Mouse (Mus musculus) E14TG2a.4 (cell line): Measurements from ENCODE around the gene Tecpr2.

Experiments used
- H3K27me3 ChIP-seq: 2 replicates; pipeline ENCODE4 v1.6.1; 2014; ENCODE audit warnings: low read length, control low read depth; ENCODE audit not compliant: insufficient read depth
- H3K36me3 ChIP-seq: 2 replicates; pipeline ENCODE4 v1.6.1; 2014; ENCODE audit warnings: low read length, control low read depth; ENCODE audit not compliant: insufficient read depth
- H3K4me1 ChIP-seq: replicated peaks from 2 replicates; pipeline ENCODE4 v1.6.1; 2014; ENCODE audit warnings: low read depth, low read length, control low read depth
- H3K4me3 ChIP-seq: replicated peaks from 2 replicates; pipeline ENCODE4 v1.5.1; 2014; ENCODE audit warnings: mild to moderate bottlenecking, low read length
- H3K9me3 ChIP-seq: 2 replicates; pipeline ENCODE4 v1.6.1; 2014; ENCODE audit warnings: low read length, control low read depth
- CTCF ChIP-seq: conservative IDR thresholded peaks from 2 replicates; pipeline ENCODE4 v1.5.1; 2014; ENCODE audit warnings: low read length
- NANOG ChIP-seq: IDR thresholded peaks from 2 replicates; pipeline ENCODE4 v1.6.1; 2014; ENCODE audit warnings: borderline replicate concordance, low read length, mixed read lengths
- POU5F1 ChIP-seq: IDR thresholded peaks from 2 replicates; pipeline ENCODE4 v1.6.1; 2014; ENCODE audit warnings: low read length, borderline replicate concordance

Gene Tecpr2

GRCm38 (mm10) chr12:111005803-111006202 is 116.7 kb downstream of the Tecpr2 start:
- Histone ChIP-seq H3K4me1 (peaks cover 65% of the 10 kb centered on the region), H3K36me3 (no peaks in the 10 kb centered on the region), H3K27me3 (0 out of 2 replicates have a peak, but pooled peaks cover 4% of the 10 kb centered on the region), H3K4me3 (no peak overlapping the region), H3K9me3 (no peaks in the 10 kb centered on the region)
- TF ChIP-seq NANOG (no peak), POU5F1 (no peak), CTCF (no peak)

- H3K9me3 ChIP-seq = no peaks in the 10 kb centered on the region
- no peak overlapping the region for H3K4me3 ChIP-seq
- H3K27me3 ChIP-seq = 0 out of 2 replicates have a peak, but pooled peaks cover 4% of the 10 kb centered on the region
- TF ChIP-seq NANOG (no peak), POU5F1 (no peak), CTCF (no peak)
- H3K36me3 ChIP-seq = no peaks in the 10 kb centered on the region
- H3K4me1 ChIP-seq = peaks cover 61% of the 10 kb centered on the region
These were observed 117.3 kb downstream of the Tecpr2 start for GRCm38 (mm10) chr12:111006339-111006738.

- peaks cover 58% of the 10 kb centered on the region for H3K4me1 ChIP-seq
- no peaks in the 10 kb centered on the region for H3K9me3 ChIP-seq
- 0 out of 2 replicates have a peak, but pooled peaks cover 4% of the 10 kb centered on the region for H3K27me3 ChIP-seq
- H3K36me3 ChIP-seq = no peaks in the 10 kb centered on the region
- TF ChIP-seq CTCF (no peak), POU5F1 (no peak), NANOG (no peak)
- H3K4me3 ChIP-seq = peak overlapping the region; percentile 57; the same call in 1 of the 2 replicates
These were observed 118.4 kb downstream of the Tecpr2 start for GRCm38 (mm10) chr12:111007134-111008103.

GRCm38 (mm10) chr12:111008500-111009490 is 119.7 kb downstream of the Tecpr2 start:
- peak overlapping the region; percentile 57 for H3K4me3 ChIP-seq
- no peaks in the 10 kb centered on the region for H3K9me3 ChIP-seq
- H3K4me1 ChIP-seq = peaks cover 56% of the 10 kb centered on the region
- H3K36me3 ChIP-seq = no peaks in the 10 kb centered on the region
- H3K27me3 ChIP-seq = 0 out of 2 replicates have a peak, but pooled peaks cover 4% of the 10 kb centered on the region
- TF ChIP-seq CTCF (no peak), NANOG (no peak), POU5F1 (no peak)

- Histone ChIP-seq H3K4me3 (no peak overlapping the region), H3K27me3 (0 out of 2 replicates have a peak, but pooled peaks cover 4% of the 10 kb centered on the region), H3K9me3 (no peaks in the 10 kb centered on the region), H3K4me1 (peaks cover 51% of the 10 kb centered on the region), H3K36me3 (no peaks in the 10 kb centered on the region)
- TF ChIP-seq CTCF = no peak
- no peak for TF ChIP-seq NANOG
- TF ChIP-seq POU5F1 = no peak
These were observed 120.7 kb downstream of the Tecpr2 start for GRCm38 (mm10) chr12:111009615-111010257.

GRCm38 (mm10) chr12:111016807-111017206 is 127.7 kb downstream of the Tecpr2 start:
- H3K4me3 ChIP-seq = no peak overlapping the region
- H3K4me1 ChIP-seq = 0 out of 2 replicates have a peak, but pooled peaks cover 6% of the 10 kb centered on the region
- no peak for TF ChIP-seq POU5F1
- H3K36me3 ChIP-seq = no peaks in the 10 kb centered on the region
- H3K27me3 ChIP-seq = no peaks in the 10 kb centered on the region; the same call in 1 of the 2 replicates
- H3K9me3 ChIP-seq = no peaks in the 10 kb centered on the region

- TF ChIP-seq CTCF (no peak), NANOG (no peak), POU5F1 (no peak)
These were observed 129.0 kb downstream of the Tecpr2 start for GRCm38 (mm10) chr12:111018068-111018467.

More at GRCm38 (mm10) chr12:111018068-111018467, 129.0 kb downstream of the Tecpr2 start:
- Histone ChIP-seq H3K9me3 (no peaks in the 10 kb centered on the region), H3K4me1 (0 out of 2 replicates have a peak, but pooled peaks cover 6% of the 10 kb centered on the region), H3K4me3 (no peak overlapping the region), H3K36me3 (no peaks in the 10 kb centered on the region), H3K27me3 (no peaks in the 10 kb centered on the region; the same call in 1 of the 2 replicates)
